Mouse (Mus musculus): ENCODE measurements around the gene Hmx3. TPM values are rescaled to one million over a fixed set of nuclear protein-coding genes. Genes with fewer than 3 reads are reported as not detected.

The Hmx3 gene
- polyA plus RNA-seq, 1 experiment: 0.75 TPM

- no peak overlapping the region for H3K27ac ChIP-seq (ENCODE audit: control insufficient read depth, insufficient read depth, low read length)
- H3K4me3 ChIP-seq (ENCODE audit: control insufficient read depth, insufficient read depth, low read length): no peak overlapping the region
- no peak for DNase-seq
- H3K4me1 ChIP-seq (replicated peaks; ENCODE audit: control insufficient read depth, insufficient read depth, low read length): no peaks in the 10 kb centered on the region
- H3K27me3 ChIP-seq (ENCODE audit: control insufficient read depth, insufficient read depth, low read length): no peaks in the 10 kb centered on the region
- no peaks in the 10 kb centered on the region for H3K36me3 ChIP-seq (ENCODE audit: control insufficient read depth, insufficient read depth, low read length)
- TF ChIP-seq POLR2A (IDR thresholded peaks at IDR 0.05; ENCODE audit: control insufficient read depth, extremely low read depth, insufficient read depth, low read length, poor library complexity): no peak
- no peak for TF ChIP-seq CTCF (IDR thresholded peaks at IDR 0.05; ENCODE audit: borderline replicate concordance, control insufficient read depth, extremely low read depth, insufficient read depth, low read length, poor library complexity)
- 93% methylated on average over 9 of the region's 9 CpGs for WGBS
These were observed 39.5 kb downstream of the Hmx3 start for GRCm38 (mm10) chr7:131582178-131582577.

GRCm38 (mm10) chr7:131585551-131585950 is 42.9 kb downstream of the Hmx3 start:
- no peak for DNase-seq
- no peak for TF ChIP-seq CTCF (IDR thresholded peaks at IDR 0.05; ENCODE audit: borderline replicate concordance, control insufficient read depth, extremely low read depth, insufficient read depth, low read length, poor library complexity)
- TF ChIP-seq POLR2A (IDR thresholded peaks at IDR 0.05; ENCODE audit: control insufficient read depth, extremely low read depth, insufficient read depth, low read length, poor library complexity): no peak
- Histone ChIP-seq H3K27ac (ENCODE audit: control insufficient read depth, insufficient read depth, low read length) (no peak overlapping the region), H3K4me1 (replicated peaks; ENCODE audit: control insufficient read depth, insufficient read depth, low read length) (no peaks in the 10 kb centered on the region), H3K4me3 (ENCODE audit: control insufficient read depth, insufficient read depth, low read length) (no peak overlapping the region), H3K27me3 (ENCODE audit: control insufficient read depth, insufficient read depth, low read length) (no peaks in the 10 kb centered on the region), H3K36me3 (ENCODE audit: control insufficient read depth, insufficient read depth, low read length) (no peaks in the 10 kb centered on the region)
- WGBS: 95% methylated on average over 5 of the region's 5 CpGs

Other genes starting within 250 kb of the Hmx3 start
- 0.09 and 0.20 TPM in 2 replicates for gene Cuzd1, start 220.6 kb upstream of the Hmx3 start, polyA plus RNA-seq (2012; rRNA removed)
- gene Fam24b, start 213.4 kb upstream of the Hmx3 start, polyA plus RNA-seq (2012; rRNA removed): 0.38 TPM in 1 of 2 replicates, not detected in the other
- gene Fam24a, start 209.0 kb upstream of the Hmx3 start, polyA plus RNA-seq (2012; rRNA removed): not detected in 2 replicates
- gene 2310057M21Rik, start 180.1 kb upstream of the Hmx3 start, polyA plus RNA-seq (2012; rRNA removed): 9.9 and 14.5 TPM in 2 replicates
- 42.0 and 44.1 TPM in 2 replicates for gene Pstk, start 171.7 kb upstream of the Hmx3 start, polyA plus RNA-seq (2012; rRNA removed)
- gene Ikzf5, start 132.3 kb upstream of the Hmx3 start, polyA plus RNA-seq (2012; rRNA removed): 25.2 and 25.7 TPM in 2 replicates
- gene Acadsb, start 132.3 kb upstream of the Hmx3 start, polyA plus RNA-seq (2012; rRNA removed): 3.6 and 4.7 TPM in 2 replicates
- gene Hmx2, start 5.9 kb downstream of the Hmx3 start, polyA plus RNA-seq (2012; rRNA removed): 0.38 and 0.42 TPM in 2 replicates
- 194 and 196 TPM in 2 replicates for gene Bub3, start 17.4 kb downstream of the Hmx3 start, polyA plus RNA-seq (2012; rRNA removed)

Measured in thymus, adult 2 months (tissue).